Mouse (Mus musculus) MEL (cell line): ENCODE results near the gene Gm9945. TPM values are rescaled to one million over a fixed set of nuclear protein-coding genes. Genes with fewer than 3 reads are reported as not detected.

Experiments
- DNase-seq: peaks from one replicate; pipeline ENCODE4 v3.0.0; 2011; ENCODE audit warnings: low read depth, low spot score
- H3K27ac ChIP-seq: 2 replicates; pipeline ENCODE4 v1.5.1; 2012; ENCODE audit warnings: low read depth, mild to moderate bottlenecking, control low read depth, low read length, moderate library complexity; ENCODE audit not compliant: control insufficient read depth
- H3K27me3 ChIP-seq, 2 experiments: fragments of 150-350 bp in 1 of 2; sonication (generic) in 1 of 2; 2 replicates each; pipeline ENCODE4 v1.6.1; 2012; ENCODE audit warnings: low read length in 2 of 2, mild to moderate bottlenecking in 2 of 2, improper control_type of control experiment in 1 of 2, moderate library complexity in 1 of 2; ENCODE audit not compliant: insufficient read depth in 2 of 2, control insufficient read depth in 1 of 2
- H3K36me3 ChIP-seq, 2 experiments: 2 replicates each; pipeline ENCODE4 v1.6.1; 2012 to 2014; ENCODE audit warnings: low read length in 2 of 2, improper control_type of control experiment in 1 of 2, inconsistent platforms in 1 of 2, mild to moderate bottlenecking in 1 of 2; ENCODE audit not compliant: insufficient read depth in 2 of 2, control insufficient read depth in 1 of 2
- H3K4me1 ChIP-seq, 2 experiments: fragments of 150-350 bp in 1 of 2; sonication (generic) in 1 of 2; 2 replicates each; pipeline ENCODE4 v1.6.1; 2012; ENCODE audit warnings: low read length in 2 of 2, improper control_type of control experiment in 1 of 2, mild to moderate bottlenecking in 1 of 2; ENCODE audit not compliant: insufficient read depth in 2 of 2, control insufficient read depth in 1 of 2
- H3K4me3 ChIP-seq, 2 experiments: fragments of 150-350 bp in 1 of 2; sonication (generic) in 1 of 2; 2 replicates each; pipeline ENCODE4 v1.5.1; 2012; ENCODE audit warnings: low read depth in 2 of 2, low read length in 2 of 2, mild to moderate bottlenecking in 2 of 2, moderate library complexity in 2 of 2, control low read depth in 1 of 2, improper control_type of control experiment in 1 of 2; ENCODE audit not compliant: control insufficient read depth in 1 of 2, insufficient read depth in 1 of 2
- H3K79me2 ChIP-seq: 2 replicates; pipeline ENCODE4 v1.6.1; 2012; ENCODE audit warnings: mild to moderate bottlenecking, low read length, moderate library complexity; ENCODE audit not compliant: control insufficient read depth, poor library complexity, insufficient read depth
- H3K9ac ChIP-seq: 2 replicates; pipeline ENCODE4 v1.6.1; 2012; ENCODE audit warnings: low read depth, mild to moderate bottlenecking, control low read depth, low read length, moderate library complexity; ENCODE audit not compliant: control insufficient read depth, poor library complexity, severe bottlenecking
- H3K9me3 ChIP-seq: fragments of 150-350 bp; sonication (generic); replicated peaks from 2 replicates; pipeline ENCODE4 v1.6.1; 2012; ENCODE audit warnings: mild to moderate bottlenecking, low read length, improper control_type of control experiment, moderate library complexity; ENCODE audit not compliant: insufficient read depth
- BHLHE40 ChIP-seq: IDR thresholded peaks from 2 replicates; pipeline ENCODE4 v1.6.1; 2012; ENCODE audit warnings: low read depth, mild to moderate bottlenecking, inconsistent platforms, low read length, improper control_type of control experiment, borderline replicate concordance
- CHD1 ChIP-seq: IDR thresholded peaks from 2 replicates; pipeline ENCODE4 v1.6.1; 2012; ENCODE audit warnings: low read depth, mild to moderate bottlenecking, inconsistent platforms, low read length, improper control_type of control experiment
- CTCF ChIP-seq, 3 experiments: IDR thresholded peaks in 2 of 3; conservative IDR thresholded peaks in 1 of 3; 2 replicates each; pipeline ENCODE4 v1.5.1; 2011 to 2012; ENCODE audit warnings: low read length in 3 of 3, low read depth in 2 of 3, mild to moderate bottlenecking in 2 of 3, improper control_type of control experiment in 1 of 3, inconsistent platforms in 1 of 3, mixed read lengths in 1 of 3, moderate library complexity in 1 of 3; ENCODE audit not compliant: control insufficient read depth in 1 of 3, insufficient read depth in 1 of 3, poor library complexity in 1 of 3, severe bottlenecking in 1 of 3
- E2F4 ChIP-seq: IDR thresholded peaks from 2 replicates; pipeline ENCODE4 v1.6.1; 2011; ENCODE audit warnings: low read depth, low read length, improper control_type of control experiment, borderline replicate concordance
- ELF1 ChIP-seq: IDR thresholded peaks from 2 replicates; pipeline ENCODE4 v1.6.1; 2014; ENCODE audit warnings: low read depth, mild to moderate bottlenecking, inconsistent platforms, low read length, improper control_type of control experiment, moderate library complexity
- EP300 ChIP-seq, 2 experiments: IDR thresholded peaks; 2 replicates each; pipeline ENCODE4 v1.6.1; 2011; ENCODE audit warnings: improper control_type of control experiment in 2 of 2, low read length in 2 of 2, low read depth in 1 of 2, mild to moderate bottlenecking in 1 of 2
- ETS1 ChIP-seq: IDR thresholded peaks from 2 replicates; pipeline ENCODE4 v1.6.1; 2012; ENCODE audit warnings: low read depth, mild to moderate bottlenecking, inconsistent platforms, low read length, improper control_type of control experiment, moderate library complexity
- GABPA ChIP-seq: IDR thresholded peaks from 2 replicates; pipeline ENCODE4 v1.6.1; 2012; ENCODE audit warnings: low read depth, mild to moderate bottlenecking, inconsistent platforms, low read length, improper control_type of control experiment, moderate library complexity
- GATA1 ChIP-seq: IDR thresholded peaks from 2 replicates; pipeline ENCODE4 v1.6.1; 2011; ENCODE audit warnings: low read depth, low read length, improper control_type of control experiment
- HCFC1 ChIP-seq: IDR thresholded peaks from 2 replicates; pipeline ENCODE4 v1.6.1; 2012; ENCODE audit warnings: low read depth, mild to moderate bottlenecking, inconsistent platforms, low read length, improper control_type of control experiment, moderate library complexity
- JUND ChIP-seq: IDR thresholded peaks from 2 replicates; pipeline ENCODE4 v1.6.1; 2011; ENCODE audit warnings: low read depth, mild to moderate bottlenecking, improper control_type of control experiment, low read length
- MAFK ChIP-seq: IDR thresholded peaks from 2 replicates; pipeline ENCODE4 v1.6.1; 2011; ENCODE audit warnings: low read depth, mild to moderate bottlenecking, low read length, improper control_type of control experiment, borderline replicate concordance
- MAX ChIP-seq: IDR thresholded peaks from 2 replicates; pipeline ENCODE4 v1.6.1; 2011; ENCODE audit warnings: low read length, improper control_type of control experiment
- MEF2A ChIP-seq: IDR thresholded peaks from 2 replicates; pipeline ENCODE4 v1.6.1; 2014; ENCODE audit warnings: low read depth, mild to moderate bottlenecking, inconsistent platforms, low read length, improper control_type of control experiment; ENCODE audit not compliant: poor library complexity, insufficient replicate concordance, severe bottlenecking; ENCODE audit errors: extremely low read depth
- MXI1 ChIP-seq: IDR thresholded peaks from 2 replicates; pipeline ENCODE4 v1.6.1; 2011; ENCODE audit warnings: mild to moderate bottlenecking, low read depth, low read length, improper control_type of control experiment
- MYB ChIP-seq: IDR thresholded peaks from 2 replicates; pipeline ENCODE4 v1.6.1; 2011; ENCODE audit warnings: mild to moderate bottlenecking, low read depth, low read length, improper control_type of control experiment
- MYC ChIP-seq: IDR thresholded peaks from 2 replicates; pipeline ENCODE4 v1.6.1; 2011; ENCODE audit warnings: low read depth, mild to moderate bottlenecking, low read length, improper control_type of control experiment, moderate library complexity
- NELFE ChIP-seq: IDR thresholded peaks from 2 replicates; pipeline ENCODE4 v1.6.1; 2011; ENCODE audit warnings: low read depth, low read length, improper control_type of control experiment
- NRF1 ChIP-seq: IDR thresholded peaks from 2 replicates; pipeline ENCODE4 v1.6.1; 2014; ENCODE audit warnings: low read depth, mild to moderate bottlenecking, inconsistent platforms, low read length, improper control_type of control experiment, moderate library complexity; ENCODE audit not compliant: poor library complexity, insufficient read depth, severe bottlenecking
- POLR2AphosphoS2 ChIP-seq: IDR thresholded peaks from 2 replicates; pipeline ENCODE4 v1.6.1; 2011; ENCODE audit warnings: low read length, improper control_type of control experiment
- POLR2AphosphoS5 ChIP-seq: IDR thresholded peaks from 2 replicates; pipeline ENCODE4 v1.6.1; 2012; ENCODE audit warnings: low read depth, borderline replicate concordance, mild to moderate bottlenecking, inconsistent platforms, low read length, moderate library complexity, mixed read lengths
- RCOR1 ChIP-seq: IDR thresholded peaks from 2 replicates; pipeline ENCODE4 v1.6.1; 2012; ENCODE audit warnings: low read depth, mild to moderate bottlenecking, inconsistent platforms, low read length, improper control_type of control experiment
- SIN3A ChIP-seq: IDR thresholded peaks from 2 replicates; pipeline ENCODE4 v1.6.1; 2012; ENCODE audit warnings: low read length, improper control_type of control experiment, inconsistent platforms
- SMC3 ChIP-seq: IDR thresholded peaks from 2 replicates; pipeline ENCODE4 v1.6.1; 2011; ENCODE audit warnings: low read depth, low read length, improper control_type of control experiment
- TAL1 ChIP-seq: IDR thresholded peaks from 2 replicates; pipeline ENCODE4 v1.6.1; 2012; ENCODE audit warnings: mild to moderate bottlenecking, inconsistent platforms, low read length, moderate library complexity, mixed read lengths
- TBP ChIP-seq: IDR thresholded peaks from 2 replicates; pipeline ENCODE4 v1.8.0; 2011; ENCODE audit warnings: low read depth, low read length, improper control_type of control experiment
- TCF12 ChIP-seq: IDR thresholded peaks from 2 replicates; pipeline ENCODE4 v1.6.1; 2014; ENCODE audit warnings: low read depth, mild to moderate bottlenecking, inconsistent platforms, low read length, improper control_type of control experiment, moderate library complexity
- UBTF ChIP-seq: IDR thresholded peaks from 2 replicates; pipeline ENCODE4 v1.6.1; 2012; ENCODE audit warnings: low read depth, mild to moderate bottlenecking, inconsistent platforms, low read length, improper control_type of control experiment, moderate library complexity, borderline replicate concordance; ENCODE audit not compliant: insufficient read depth
- USF1 ChIP-seq: IDR thresholded peaks from 2 replicates; pipeline ENCODE4 v1.6.1; 2014; ENCODE audit warnings: low read depth, mild to moderate bottlenecking, inconsistent platforms, low read length, improper control_type of control experiment, moderate library complexity
- USF2 ChIP-seq, 2 experiments: IDR thresholded peaks; 2 replicates each; pipeline ENCODE4 v1.6.1; 2011 to 2012; ENCODE audit warnings: improper control_type of control experiment in 2 of 2, low read length in 2 of 2, borderline replicate concordance in 1 of 2, inconsistent platforms in 1 of 2, low read depth in 1 of 2, mild to moderate bottlenecking in 1 of 2; ENCODE audit not compliant: insufficient read depth in 1 of 2
- ZC3H11A ChIP-seq: IDR thresholded peaks from 2 replicates; pipeline ENCODE4 v1.6.1; 2012; ENCODE audit warnings: low read depth, mild to moderate bottlenecking, inconsistent platforms, low read length, improper control_type of control experiment
- ZKSCAN1 ChIP-seq: IDR thresholded peaks from 2 replicates; pipeline ENCODE4 v1.6.1; 2012; ENCODE audit warnings: low read depth, mild to moderate bottlenecking, inconsistent platforms, low read length, improper control_type of control experiment, moderate library complexity
- ZMIZ1 ChIP-seq: IDR thresholded peaks from 2 replicates; pipeline ENCODE4 v1.6.1; 2012; ENCODE audit warnings: low read depth, mild to moderate bottlenecking, inconsistent platforms, low read length, improper control_type of control experiment, moderate library complexity
- ZNF384 ChIP-seq: IDR thresholded peaks from 2 replicates; pipeline ENCODE4 v1.6.1; 2012; ENCODE audit warnings: low read depth, mild to moderate bottlenecking, inconsistent platforms, low read length, improper control_type of control experiment
- polyA plus RNA-seq, 2 experiments: library from polyadenylated mRNA; stranded (reverse) in 1 of 2; unstranded in 1 of 2; fragments of >175 nt in 1 of 2; fragments of >200 nt in 1 of 2; gene quantifications; 2 replicates each; pipeline versions ENCODE4 v1.2.1 to v1.2.4; 2012; ENCODE audit warnings: low replicate concordance in 2 of 2, low read depth in 1 of 2; ENCODE audit not compliant: insufficient read length in 2 of 2, insufficient read depth in 1 of 2, missing spikeins in 1 of 2
- total RNA-seq: library from RNA; depleted of rRNA; stranded (reverse); fragments of 300-350 nt; gene quantifications from 2 replicates; pipeline ENCODE4 v1.2.3, GENCODE M21; 2012

Gm9945 gene
- total and polyA plus RNA-seq, 3 experiments = not detected

- peak overlapping the region; percentile 27; the same call in 1 of the 2 replicates for H3K9ac ChIP-seq
- peak; percentile 93 for DNase-seq
Measured at GRCm38 (mm10) chr11:53481088-53481730, 1.2 kb downstream of the Gm9945 start.

GRCm38 (mm10) chr11:53483159-53483891 lies 3.4 kb downstream of the Gm9945 start:
- Histone ChIP-seq H3K79me2 (no peaks in the 10 kb centered on the region), H3K4me1 (peaks cover 22 to 30% of the 10 kb centered on the region in 2 experiments), H3K36me3 (peaks cover 0 to 35% of the 10 kb centered on the region in 2 experiments; a peak in 2 of 4 replicates), H3K27me3 (no peaks in the 10 kb centered on the region), H3K9me3 (no peaks in the 10 kb centered on the region), H3K4me3 (peak overlapping the region; percentile 10 to 16; a peak in 2 of 4 replicates), H3K27ac (peak overlapping the region; percentile 80), H3K9ac (peak overlapping the region; percentile 49)
- peak; percentile 88 for DNase-seq
- TF ChIP-seq UBTF = no peak
- TF ChIP-seq POLR2AphosphoS2 = peak; percentile 34; the same call in 1 of the 2 replicates
- no peak; a peak in 1 of 6 replicates for TF ChIP-seq CTCF (IDR thresholded peaks at IDR 0.05 in 2 of 3, conservative IDR thresholded peaks at IDR 0.05 in 1 of 3; ENCODE audit: control insufficient read depth in 1 of 3, insufficient read depth in 1 of 3, low read depth in 2 of 3, low read length in 3 of 3, poor library complexity in 1 of 3, severe bottlenecking in 1 of 3)
- TF ChIP-seq E2F4 = no peak
- TF ChIP-seq MXI1 = peak; percentile 93
- peak; percentile 27; the same call in 1 of the 2 replicates for TF ChIP-seq ZNF384
- TF ChIP-seq MEF2A = no peak
- TF ChIP-seq TCF12 = peak; percentile 75
- peak; percentile 31 for TF ChIP-seq TAL1
- no peak for TF ChIP-seq USF2 (IDR thresholded peaks at IDR 0.05; ENCODE audit: borderline replicate concordance in 1 of 2, insufficient read depth in 1 of 2, low read depth in 1 of 2, low read length in 2 of 2)
- peak; percentile 72; the same call in 1 of the 2 replicates for TF ChIP-seq MAX
- peak; percentile 89 for TF ChIP-seq GATA1
- TF ChIP-seq JUND = no peak
- TF ChIP-seq NRF1 = no peak
- TF ChIP-seq MAFK = 0 out of 2 replicates have a peak, but pooled peaks have one; percentile 47
- 0 out of 2 replicates have a peak, but pooled peaks have one; percentile 2 for TF ChIP-seq ZC3H11A
- no peak; the same call in 1 of the 2 replicates for TF ChIP-seq CHD1
- peak; percentile 49; the same call in 1 of the 2 replicates for TF ChIP-seq BHLHE40

More at GRCm38 (mm10) chr11:53481088-53481730, 1.2 kb downstream of the Gm9945 start:
- Histone ChIP-seq H3K36me3 (peaks cover 0 to 35% of the 10 kb centered on the region in 2 experiments; a peak in 2 of 4 replicates), H3K27me3 (no peaks in the 10 kb centered on the region), H3K4me3 (no peak overlapping the region), H3K9me3 (no peaks in the 10 kb centered on the region), H3K79me2 (no peaks in the 10 kb centered on the region), H3K27ac (peak overlapping the region; percentile 95), H3K4me1 (peaks cover 22 to 30% of the 10 kb centered on the region in 2 experiments)
- TF ChIP-seq TCF12 (peak; percentile 99), ETS1 (peak; percentile 90), USF1 (no peak), GATA1 (peak; percentile 99), MXI1 (peak; percentile 90; the same call in 1 of the 2 replicates), TAL1 (peak; percentile 96), POLR2AphosphoS5 (no peak), SIN3A (peak; percentile 93), TBP (0 out of 2 replicates have a peak, but pooled peaks have one; percentile 45), ELF1 (no peak), EP300 (IDR thresholded peaks at IDR 0.05; ENCODE audit: low read depth in 1 of 2, low read length in 2 of 2) (peak; percentile 98), ZMIZ1 (no peak), RCOR1 (peak; percentile 92), ZKSCAN1 (no peak), MAFK (no peak), NELFE (no peak), MYB (peak; percentile 31; the same call in 1 of the 2 replicates), UBTF (0 out of 2 replicates have a peak, but pooled peaks have one; percentile 30), HCFC1 (no peak), POLR2AphosphoS2 (no peak), GABPA (no peak), SMC3 (no peak), MYC (peak; percentile 89)
